Mouse (Mus musculus) heart, postnatal 36 days (tissue): ENCODE results near the gene Kcnj11. TPM values are rescaled to one million over a fixed set of nuclear protein-coding genes. Genes with fewer than 3 reads are reported as not detected.

Experiments used
- DNase-seq, 2 experiments: peaks; one replicate each; pipeline ENCODE4 v3.0.0; 2021 to 2022
- intact Hi-C: fragments of 180-260 bp; cut with DNase I; formaldehyde crosslinking; loops from one replicate; pipeline ENCODE4 v1.15.1; 2025
- total RNA-seq, 2 experiments: library from RNA; stranded (reverse); gene quantifications; 2 replicates each; pipeline ENCODE4 v1.2.3; 2021

Kcnj11 gene
- total RNA-seq, 2 experiments from 2014 or later = 98.3 to 99.6 TPM

DNA sequence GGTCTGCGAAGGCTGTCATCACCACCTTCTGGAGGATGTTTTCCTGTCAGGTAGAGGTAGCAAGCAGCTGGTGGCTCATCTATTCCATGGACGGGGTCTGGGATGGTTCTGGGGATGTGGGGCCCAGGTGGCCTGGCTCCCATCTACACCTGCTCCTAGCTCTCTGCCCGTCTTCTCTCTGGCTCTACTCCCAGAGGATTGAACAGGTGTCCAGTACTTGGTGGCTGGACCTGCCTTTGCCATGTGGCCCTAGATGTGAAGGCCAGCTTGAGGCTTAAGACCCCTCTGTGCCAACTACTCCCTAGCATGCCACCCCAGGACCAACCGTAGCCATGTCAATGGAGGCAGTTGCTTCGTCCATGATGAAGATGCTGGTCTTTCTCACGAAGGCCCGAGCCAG lies 4.9 kb upstream of the Kcnj11 start:
- intact Hi-C loops = no loop called here
- no peak for DNase-seq

DNA sequence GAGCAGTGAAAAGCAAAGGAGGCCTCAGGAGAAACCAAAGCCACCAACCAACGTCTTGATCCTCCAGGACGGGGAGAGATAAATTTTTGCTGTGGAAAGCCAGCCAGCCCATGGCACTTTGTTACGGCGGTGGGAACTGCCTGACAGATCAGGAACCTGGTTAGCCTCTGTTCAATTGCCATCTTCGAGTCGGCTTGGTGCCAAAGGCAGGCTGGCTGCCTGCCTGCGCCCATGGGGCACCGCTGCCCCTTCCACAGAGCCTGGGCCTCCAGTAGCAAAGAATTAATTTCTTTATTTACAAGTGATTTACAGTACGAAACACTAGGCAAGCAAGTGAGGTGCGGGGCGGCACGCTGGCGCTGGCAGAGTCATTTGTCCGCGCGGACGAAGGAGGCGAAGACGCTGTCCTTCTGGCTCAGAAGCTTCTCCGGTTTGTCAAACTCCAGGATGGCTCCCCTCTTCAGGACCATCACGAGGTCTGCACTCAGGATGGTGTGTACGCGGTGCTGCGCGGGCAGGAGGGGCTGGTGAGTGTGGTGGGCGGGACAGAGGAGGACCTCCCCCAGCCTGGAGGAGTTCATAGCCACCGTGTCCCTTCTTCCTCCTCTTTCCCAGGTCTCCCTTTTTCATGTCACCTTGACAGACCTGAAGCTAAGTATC lies 3.8 kb upstream of the Kcnj11 start:
- intact Hi-C loops = no loop called here
- peak in 1 of 2 experiments; percentile 23 for DNase-seq

DNA sequence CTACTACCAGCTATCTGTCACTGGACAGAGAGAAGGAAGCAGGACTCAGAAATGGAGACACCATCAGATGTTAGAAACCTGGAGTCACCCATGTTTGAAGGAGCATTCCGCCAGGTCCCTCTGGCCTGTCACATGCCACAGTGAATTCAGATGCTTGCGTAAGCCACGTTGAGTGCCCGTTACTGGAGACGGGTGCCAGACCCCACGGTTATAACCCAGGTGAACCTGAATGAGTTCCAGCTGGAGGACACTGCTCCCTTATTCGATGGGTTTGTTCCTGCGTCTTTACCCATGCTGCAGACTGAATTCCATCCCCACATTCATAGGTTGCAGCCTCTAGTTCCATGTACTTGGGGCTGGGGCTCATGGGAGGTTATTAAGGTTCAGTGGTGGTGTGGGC lies 3.2 kb upstream of the Kcnj11 start:
- peak in 1 of 2 experiments; percentile 25 for DNase-seq
- intact Hi-C loops = no loop called here

DNA sequence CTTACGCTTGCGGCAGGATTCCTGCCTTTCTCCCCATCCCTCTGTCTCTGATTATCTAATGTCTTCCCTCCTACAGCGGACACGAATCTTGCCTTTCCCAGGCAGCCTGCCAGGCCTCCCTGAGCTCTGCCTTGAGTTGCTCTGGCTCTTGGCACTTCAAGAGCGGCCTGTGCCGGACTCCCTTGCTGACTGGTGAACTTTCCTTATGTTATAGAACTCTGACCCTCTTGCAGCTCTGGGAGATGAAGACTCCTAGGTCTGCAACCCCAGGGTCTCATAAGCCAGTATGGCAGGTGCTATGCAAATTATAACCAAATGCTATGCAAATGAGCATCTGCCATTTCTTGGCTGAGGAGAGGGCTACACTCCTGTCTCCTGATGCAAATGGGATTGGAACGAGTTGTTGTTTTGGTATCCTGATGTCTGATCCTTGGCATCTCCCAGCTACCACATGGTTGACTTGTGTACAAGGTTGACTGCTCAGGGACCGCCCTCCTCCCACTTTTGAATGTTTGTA lies 2.6 kb upstream of the Kcnj11 start:
- DNase-seq = no peak
- intact Hi-C loops = no loop called here

DNA sequence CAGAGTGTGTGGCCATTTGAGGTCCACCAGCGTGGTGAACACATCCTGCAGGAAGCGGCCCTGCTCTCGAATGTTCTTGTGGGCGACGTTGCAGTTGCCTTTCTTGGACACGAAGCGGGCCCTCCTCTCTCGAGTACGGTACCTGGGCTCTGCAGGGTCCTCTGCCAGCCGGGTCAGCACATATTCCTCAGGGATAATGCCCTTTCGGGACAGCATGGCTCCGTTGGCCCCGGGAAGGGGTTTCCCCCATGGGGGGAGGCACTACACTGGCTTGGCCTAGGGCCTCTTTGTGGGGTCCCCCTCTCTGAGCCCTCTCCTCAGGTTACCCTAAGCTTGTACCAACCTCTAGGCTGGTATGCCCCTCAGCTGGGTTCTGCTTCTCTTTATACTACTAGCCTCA lies 882 bp downstream of the Kcnj11 start:
- peak; percentile 12 to 47 for DNase-seq
- intact Hi-C loops = loop anchor here (2.0 to 10.0 kb wide), 3 partner anchors 35 to 275 kb away; partner anchors contain the start of gene Myod1

DNA sequence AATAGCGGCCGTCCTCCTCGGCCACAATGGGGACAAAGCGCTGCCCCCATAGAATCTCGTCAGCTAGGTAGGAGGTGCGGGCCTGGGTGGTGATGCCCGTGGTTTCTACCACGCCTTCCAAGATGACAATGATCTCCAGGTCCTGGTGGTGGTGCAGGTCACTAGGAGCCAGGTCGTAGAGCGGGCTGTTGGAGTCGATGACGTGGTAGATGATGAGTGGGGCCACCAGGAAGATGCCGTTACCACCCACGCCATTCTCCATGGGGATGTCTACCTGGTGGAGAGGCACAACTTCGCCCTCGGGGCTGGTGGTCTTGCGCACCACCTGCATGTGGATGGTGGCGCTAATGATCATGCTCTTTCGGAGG lies 1.7 kb downstream of the Kcnj11 start:
- DNase-seq = no peak
- intact Hi-C loops = loop anchor here (2.0 to 10.0 kb wide), 3 partner anchors 36 to 276 kb away; partner anchors contain the start of gene Myod1

DNA sequence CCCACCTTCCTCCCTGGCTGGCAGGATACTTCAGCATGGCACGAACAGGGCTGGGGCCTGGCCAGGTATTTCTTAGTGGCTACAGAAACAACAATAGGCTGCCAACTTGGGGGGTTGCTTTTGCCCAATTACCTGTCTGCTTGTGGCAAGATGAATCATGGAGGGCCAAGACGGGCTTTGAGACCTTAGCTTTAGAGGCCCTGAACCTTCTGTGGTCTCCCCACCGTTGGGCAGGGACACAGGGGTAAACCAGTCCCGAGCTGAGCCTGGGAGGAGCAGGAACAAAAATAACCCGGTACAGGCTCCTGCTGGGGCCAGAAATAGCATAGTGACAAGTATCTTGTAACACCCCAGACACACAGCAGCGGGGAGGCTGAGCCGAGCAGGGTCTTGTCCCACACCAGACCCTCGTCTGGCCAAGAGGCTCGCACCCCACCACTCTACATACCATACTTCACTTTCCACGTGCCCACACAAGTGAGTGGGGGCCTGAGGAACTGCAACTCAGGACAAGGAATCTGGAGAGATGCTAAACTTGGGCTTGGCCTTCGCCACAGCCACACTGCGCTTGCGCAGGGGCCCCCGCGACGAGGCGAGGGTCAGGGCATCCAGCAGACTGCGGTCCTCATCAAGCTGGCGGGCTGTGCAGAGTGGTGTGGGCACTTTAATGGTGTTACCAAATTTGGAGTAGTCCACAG lies 2.2 kb downstream of the Kcnj11 start:
- intact Hi-C loops = loop anchor here (2.0 to 10.0 kb wide), 3 partner anchors 36 to 276 kb away; partner anchors contain the start of gene Myod1
- DNase-seq = peak; percentile 43 to 67

DNA sequence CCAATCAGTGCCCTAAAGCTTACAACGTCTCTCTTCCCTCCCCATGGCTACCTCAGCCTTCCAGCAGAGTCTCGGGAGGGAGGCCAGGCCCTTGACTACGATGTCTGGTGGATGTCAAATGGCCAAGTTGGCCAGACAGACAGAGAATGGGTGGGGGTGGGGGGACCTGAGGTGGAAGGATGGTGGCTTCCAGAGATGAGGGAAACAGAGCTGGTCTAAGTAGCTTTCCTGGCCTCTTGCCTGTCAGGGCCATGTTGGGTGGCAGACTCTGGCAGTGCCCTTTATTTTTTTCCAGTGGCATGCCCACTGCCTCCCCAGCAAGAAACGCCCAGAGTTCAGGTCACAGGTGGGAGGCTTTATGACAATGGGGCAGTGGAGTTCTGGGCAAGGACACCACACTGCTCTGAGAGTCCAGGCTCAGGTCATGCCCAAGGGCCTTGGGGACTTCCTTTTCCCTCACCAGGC lies 3.2 kb downstream of the Kcnj11 start:
- intact Hi-C loops = loop anchor here (2.0 to 10.0 kb wide), 5 partner anchors 65 to 509 kb away; partner anchors contain the start of gene Myod1
- peak; percentile 34 to 51 for DNase-seq

DNA sequence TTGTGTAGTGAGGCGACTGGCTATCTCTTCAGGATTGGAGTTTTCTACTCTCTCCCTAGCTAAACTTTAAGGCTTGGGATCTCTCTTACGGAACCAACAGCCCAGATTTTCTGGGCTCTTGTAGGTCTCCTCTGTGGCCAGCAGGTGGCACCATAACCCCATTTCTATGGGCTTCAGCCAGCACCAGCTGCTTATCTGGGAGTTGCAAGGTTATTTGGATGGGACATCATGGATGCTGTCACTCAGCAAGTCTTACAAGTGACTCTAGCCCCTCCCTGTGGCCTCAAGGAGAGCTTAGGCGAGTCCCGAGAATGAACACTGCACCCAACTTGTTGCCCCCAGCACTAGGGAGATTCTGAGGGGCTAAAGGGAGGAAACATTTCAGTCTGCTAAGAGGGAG lies 4.4 kb downstream of the Kcnj11 start:
- intact Hi-C loops = loop anchor here (1.0 to 10.0 kb wide), 6 partner anchors 66 to 511 kb away; partner anchors contain the start of gene Myod1
- DNase-seq = peak; percentile 61 to 75

DNA sequence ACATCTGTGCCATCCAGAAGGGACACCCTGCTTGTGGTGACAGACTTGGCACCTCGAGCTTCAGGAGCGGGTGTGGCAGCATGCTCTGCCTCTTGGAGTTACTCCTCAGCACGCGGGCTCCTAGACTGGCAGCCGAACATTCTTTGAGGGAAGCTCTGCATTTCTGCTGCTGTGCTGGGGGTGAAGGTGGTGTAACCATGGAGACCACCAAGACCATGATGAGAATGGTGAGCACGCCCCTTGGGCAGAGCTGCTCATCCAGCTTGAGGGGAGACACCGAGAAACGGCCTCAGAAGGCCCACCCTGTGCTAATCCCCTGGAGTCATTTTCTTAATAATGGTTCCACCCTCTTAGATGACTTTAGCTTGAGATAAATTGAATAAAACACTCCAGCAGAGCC lies 7.8 kb downstream of the Kcnj11 start:
- no peak for DNase-seq
- intact Hi-C loops = loop anchor here (10.0 kb wide), 1 partner anchor 282 kb away; the partner anchor contains the start of gene Myod1

DNA sequence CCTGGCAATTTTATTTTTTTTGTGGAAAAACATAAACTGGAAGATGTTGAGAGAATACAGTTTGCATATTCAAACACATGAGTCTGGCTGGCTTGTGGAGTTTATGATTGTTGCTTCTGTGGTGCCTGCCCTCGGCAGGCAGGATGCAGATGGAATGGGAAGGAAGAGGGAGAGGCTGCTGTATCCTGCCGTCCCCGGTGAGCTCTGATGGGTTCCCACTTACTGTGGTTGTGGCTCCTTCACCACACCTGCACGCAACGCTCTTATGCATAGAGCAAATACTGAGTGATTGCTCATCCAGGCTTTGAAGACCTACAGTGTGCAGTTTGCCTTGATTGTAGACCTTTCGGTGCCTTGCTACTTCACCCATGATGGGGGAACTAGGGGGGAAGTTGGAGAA lies 12.3 kb downstream of the Kcnj11 start:
- DNase-seq = no peak
- intact Hi-C loops = no loop called here

DNA sequence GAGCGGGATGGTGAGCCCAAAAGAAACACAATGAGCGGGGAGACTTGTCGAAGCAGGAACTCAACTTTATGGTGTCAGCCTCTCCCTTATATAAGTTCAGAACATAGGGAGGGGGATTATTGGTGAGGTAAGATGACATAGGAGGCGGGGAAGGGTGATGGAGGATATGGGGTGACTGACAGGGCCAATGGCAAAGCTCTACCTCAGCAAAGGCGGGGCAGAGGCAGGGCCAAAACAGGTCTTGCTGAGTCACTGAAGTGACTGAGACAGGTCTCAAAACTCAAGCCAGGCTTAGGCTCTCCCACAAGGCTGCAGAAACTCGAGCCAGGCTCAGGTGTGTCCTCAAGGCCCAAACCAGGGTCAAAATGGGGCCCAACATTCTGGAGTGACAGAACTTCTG lies 14.2 kb downstream of the Kcnj11 start:
- no peak for DNase-seq
- intact Hi-C loops = no loop called here

DNA sequence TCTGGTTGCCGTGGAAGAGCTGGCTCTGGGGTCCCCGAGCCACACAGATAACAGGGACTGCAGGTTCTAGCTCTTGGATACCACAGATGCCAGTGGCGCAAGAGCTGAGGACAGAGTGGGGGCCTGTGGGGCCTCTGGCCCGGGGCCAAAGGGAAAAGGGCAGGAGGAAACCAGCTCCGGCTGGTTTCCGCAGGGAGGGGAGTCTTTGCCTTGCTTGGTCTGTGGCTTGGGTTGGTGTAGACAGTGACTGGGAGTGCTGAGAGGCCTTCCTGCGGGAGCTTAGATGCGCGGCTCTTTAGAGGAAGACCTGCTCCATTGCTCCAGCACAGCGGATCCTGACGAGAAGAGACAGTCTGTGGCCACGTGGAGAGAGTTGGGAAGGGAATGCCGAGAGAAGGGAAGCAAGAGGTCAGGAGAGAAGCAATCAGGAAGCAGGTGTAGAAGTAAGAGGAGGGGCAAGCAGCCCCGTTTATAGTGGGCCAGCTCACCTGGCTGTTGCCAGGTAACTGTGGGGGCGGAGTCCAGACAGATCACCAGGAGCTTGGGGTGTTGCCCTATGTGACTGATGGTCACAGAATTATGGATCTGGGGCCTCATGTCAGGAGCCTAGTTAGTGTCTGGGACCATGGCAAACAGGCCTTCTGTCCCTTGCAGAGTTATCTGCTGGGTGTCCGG lies 15.6 kb downstream of the Kcnj11 start:
- DNase-seq = no peak
- intact Hi-C loops = no loop called here

DNA sequence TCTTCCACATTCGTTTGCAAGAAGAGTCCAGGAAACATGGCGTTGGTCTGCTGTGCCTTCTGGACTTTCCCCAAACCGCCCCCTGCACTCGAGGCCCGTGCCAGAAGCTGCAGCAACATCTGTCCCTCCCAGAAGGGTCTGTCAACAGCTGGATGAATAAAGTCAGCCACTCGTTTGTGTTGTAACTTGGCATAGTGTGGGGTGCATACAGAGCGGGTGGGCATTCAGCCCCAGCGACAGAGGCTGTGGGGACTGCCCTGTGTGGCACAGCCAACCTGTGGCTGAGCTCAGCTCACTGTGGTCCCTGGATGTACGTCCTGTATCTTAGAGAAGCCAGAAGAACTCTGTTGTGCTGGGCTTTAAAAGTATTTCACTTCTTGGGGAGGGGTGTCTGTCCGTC lies 16.5 kb downstream of the Kcnj11 start:
- intact Hi-C loops = no loop called here
- DNase-seq = no peak

DNA sequence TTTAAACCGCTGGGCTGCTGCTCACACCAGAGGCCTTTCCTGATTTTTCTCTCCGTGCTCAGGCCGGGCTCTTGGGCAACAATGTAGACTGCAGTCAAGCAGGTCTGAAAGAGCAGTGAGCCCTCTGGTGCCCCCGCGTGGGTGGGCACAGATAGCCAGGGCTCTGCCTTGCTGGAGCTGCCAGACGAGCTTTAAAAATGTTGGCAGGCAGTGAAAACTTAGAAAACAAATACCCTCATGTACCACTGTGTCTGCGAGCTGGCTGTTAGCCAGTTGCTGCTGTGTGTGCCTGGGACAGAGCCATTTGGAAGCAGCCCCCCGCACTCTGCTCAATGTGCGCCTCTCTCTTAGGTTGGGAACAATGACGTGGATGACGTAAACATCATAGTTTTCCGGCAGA lies 22.9 kb downstream of the Kcnj11 start:
- DNase-seq = no peak
- intact Hi-C loops = no loop called here

DNA sequence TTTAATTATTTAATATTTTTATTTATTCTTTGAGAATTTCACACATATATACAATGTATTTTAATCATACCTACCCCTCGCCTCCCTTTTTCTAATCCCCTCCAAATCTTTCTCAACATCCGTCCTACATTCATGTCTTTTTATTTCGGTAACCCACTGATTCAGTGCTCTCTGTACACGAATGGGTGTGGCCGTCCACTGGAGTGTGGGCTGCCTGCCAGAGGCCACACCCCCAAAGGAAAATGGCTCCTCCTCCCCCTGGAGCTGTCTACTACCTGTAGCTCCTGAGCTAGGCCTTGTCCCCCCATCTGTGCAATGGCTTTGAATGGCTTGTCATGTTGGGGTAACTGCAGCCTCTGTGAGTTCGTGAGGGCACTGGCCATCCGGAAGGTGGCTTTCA lies 23.7 kb downstream of the Kcnj11 start:
- no peak for DNase-seq
- intact Hi-C loops = no loop called here

DNA sequence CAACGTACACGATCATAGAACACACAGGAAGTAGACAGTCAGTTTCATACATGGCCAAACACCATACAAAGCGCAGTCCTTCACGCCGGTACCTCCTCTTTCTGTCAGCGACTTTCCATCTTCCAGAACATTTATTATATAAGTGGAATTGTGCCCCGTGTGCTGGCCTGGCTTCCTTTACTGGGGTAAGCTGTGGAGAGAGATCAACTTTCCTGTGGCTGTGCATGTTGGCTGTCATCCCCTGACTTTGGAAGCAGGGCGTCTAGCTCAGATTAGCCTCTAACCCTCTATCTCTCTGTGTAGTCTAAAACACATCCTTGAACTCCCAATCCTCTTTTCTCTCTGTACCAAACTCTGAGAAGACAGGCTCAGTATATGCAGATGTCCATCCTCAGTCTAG lies 31.7 kb downstream of the Kcnj11 start:
- intact Hi-C loops = no loop called here
- no peak for DNase-seq

DNA sequence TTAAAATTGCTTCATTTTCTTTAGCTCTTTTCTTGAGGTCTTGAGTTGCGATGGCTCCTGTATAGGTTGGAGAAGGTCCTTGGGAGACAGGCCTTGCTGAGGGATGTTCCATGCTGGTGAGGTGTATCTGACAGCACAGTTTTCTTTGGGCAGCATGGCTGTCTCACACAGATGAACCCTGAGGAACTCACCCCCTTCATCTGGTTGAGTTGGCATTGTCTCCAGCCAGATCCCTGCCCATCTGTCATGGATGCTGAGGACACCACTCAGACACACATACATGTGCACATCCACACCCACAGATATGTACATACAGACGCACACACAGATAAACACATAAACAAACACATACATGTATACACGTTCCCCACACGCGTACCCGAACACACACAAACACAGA lies 37.3 kb downstream of the Kcnj11 start:
- intact Hi-C loops = no loop called here
- DNase-seq = no peak

DNA sequence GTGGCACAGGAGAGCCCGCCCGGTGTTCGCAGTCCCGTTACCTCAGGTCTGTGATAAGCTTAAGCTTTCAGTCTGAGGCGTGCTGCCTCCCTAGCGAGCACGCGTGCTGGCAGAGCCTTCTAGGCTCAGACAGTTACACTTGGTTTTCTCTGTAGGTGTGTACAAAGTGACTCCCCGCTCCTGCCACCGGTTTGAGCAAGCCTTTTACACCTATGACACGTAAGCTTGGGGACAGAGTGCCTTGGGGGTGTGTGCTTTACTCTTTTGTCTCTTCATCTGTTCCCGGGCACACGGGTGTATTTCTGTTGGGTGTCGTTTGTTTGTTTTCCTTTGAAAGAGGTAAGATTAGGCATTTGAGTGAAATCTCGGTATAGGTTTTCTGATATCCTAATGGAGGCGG lies 39.0 kb downstream of the Kcnj11 start:
- no peak for DNase-seq
- intact Hi-C loops = no loop called here

DNA sequence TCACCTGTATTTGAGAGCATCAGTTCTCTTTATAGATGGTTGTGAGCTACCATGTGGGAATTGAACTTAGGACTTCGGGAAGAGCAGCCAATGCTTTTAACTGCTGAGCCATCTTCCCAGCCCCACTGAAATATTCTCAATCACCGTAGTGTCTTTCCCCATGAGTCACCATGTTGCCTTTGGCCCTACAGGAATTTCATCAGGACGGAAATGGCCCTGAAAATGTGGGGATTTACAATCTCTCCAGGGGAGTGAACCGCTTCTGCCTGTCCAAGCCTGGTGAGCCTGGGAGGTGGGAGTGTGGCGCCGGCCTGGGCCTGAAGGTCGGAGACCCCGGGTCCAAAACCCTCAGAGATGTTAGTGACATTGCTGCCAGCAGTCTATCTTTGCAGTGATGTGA lies 39.9 kb downstream of the Kcnj11 start:
- DNase-seq = no peak
- intact Hi-C loops = no loop called here

DNA sequence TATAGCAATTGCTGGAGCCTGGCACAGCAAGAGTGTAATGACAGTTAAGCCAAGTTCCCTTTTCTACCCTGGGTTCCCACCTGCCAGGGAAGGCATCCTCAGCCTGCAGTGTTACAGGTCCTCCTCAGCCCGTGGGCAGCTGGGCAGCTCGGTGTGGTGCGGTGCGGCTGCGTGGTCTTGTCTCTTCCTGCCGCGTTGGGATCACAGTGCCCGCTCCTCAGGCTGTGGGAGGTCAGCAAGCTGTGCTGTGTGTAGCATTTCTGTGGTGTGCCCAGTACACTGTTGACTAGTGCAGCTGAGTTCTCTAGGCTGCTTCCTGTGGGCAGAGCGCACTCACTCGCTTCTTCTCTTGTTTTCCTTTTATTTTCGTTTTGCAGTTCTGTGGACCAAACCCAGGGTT lies 41.7 kb downstream of the Kcnj11 start:
- DNase-seq = no peak
- intact Hi-C loops = no loop called here
